Mouse (Mus musculus) embryonic fibroblast, embryonic 13.5 days (primary cell): ENCODE data around the gene Gm45233. TPM values are rescaled to one million over a fixed set of nuclear protein-coding genes. Genes with fewer than 3 reads are reported as not detected.
A peak's percentile ranks its signal among the peaks of the same experiment; 100 is the strongest.

Experiments used
- H3K27ac ChIP-seq: 2 replicates; pipeline ENCODE4 v1.5.1; 2012; ENCODE audit warnings: low read length, control low read depth, inconsistent platforms; ENCODE audit not compliant: insufficient read depth
- H3K4me1 ChIP-seq: 2 replicates; pipeline ENCODE4 v1.6.1; 2011; ENCODE audit warnings: low read length; ENCODE audit not compliant: control insufficient read depth, insufficient read depth
- H3K4me3 ChIP-seq: 2 replicates; pipeline ENCODE4 v1.5.1; 2011; ENCODE audit warnings: mild to moderate bottlenecking, control low read depth, low read length; ENCODE audit not compliant: insufficient read depth
- CTCF ChIP-seq: IDR thresholded peaks from 2 replicates; pipeline ENCODE4 v1.5.1; 2011; ENCODE audit warnings: mild to moderate bottlenecking, control low read depth, low read length, moderate library complexity, borderline replicate concordance; ENCODE audit not compliant: insufficient read depth
- POLR2A ChIP-seq: IDR thresholded peaks from 2 replicates; pipeline ENCODE4 v1.6.1; 2011; ENCODE audit warnings: low read depth, mild to moderate bottlenecking, control low read depth, low read length, moderate library complexity
- polyA plus RNA-seq: library from polyadenylated mRNA; stranded (reverse); fragments of >200 nt; gene quantifications from 2 replicates; pipeline ENCODE4 v1.2.4, GENCODE M21; 2011; ENCODE audit warnings: low read depth; ENCODE audit not compliant: missing spikeins, insufficient read length

The Gm45233 gene
- polyA plus RNA-seq, 1 experiment = 0.72 TPM

- H3K4me3 ChIP-seq = peak overlapping the region; percentile 61
- H3K4me1 ChIP-seq = no peaks in the 10 kb centered on the region
- TF ChIP-seq POLR2A = no peak
- TF ChIP-seq CTCF = peak; percentile 40; the same call in 1 of the 2 replicates
- H3K27ac ChIP-seq = no peak overlapping the region
Measured at GRCm38 (mm10) chr7:43464864-43465343, 21.0 kb downstream of the Gm45233 start.

DNA sequence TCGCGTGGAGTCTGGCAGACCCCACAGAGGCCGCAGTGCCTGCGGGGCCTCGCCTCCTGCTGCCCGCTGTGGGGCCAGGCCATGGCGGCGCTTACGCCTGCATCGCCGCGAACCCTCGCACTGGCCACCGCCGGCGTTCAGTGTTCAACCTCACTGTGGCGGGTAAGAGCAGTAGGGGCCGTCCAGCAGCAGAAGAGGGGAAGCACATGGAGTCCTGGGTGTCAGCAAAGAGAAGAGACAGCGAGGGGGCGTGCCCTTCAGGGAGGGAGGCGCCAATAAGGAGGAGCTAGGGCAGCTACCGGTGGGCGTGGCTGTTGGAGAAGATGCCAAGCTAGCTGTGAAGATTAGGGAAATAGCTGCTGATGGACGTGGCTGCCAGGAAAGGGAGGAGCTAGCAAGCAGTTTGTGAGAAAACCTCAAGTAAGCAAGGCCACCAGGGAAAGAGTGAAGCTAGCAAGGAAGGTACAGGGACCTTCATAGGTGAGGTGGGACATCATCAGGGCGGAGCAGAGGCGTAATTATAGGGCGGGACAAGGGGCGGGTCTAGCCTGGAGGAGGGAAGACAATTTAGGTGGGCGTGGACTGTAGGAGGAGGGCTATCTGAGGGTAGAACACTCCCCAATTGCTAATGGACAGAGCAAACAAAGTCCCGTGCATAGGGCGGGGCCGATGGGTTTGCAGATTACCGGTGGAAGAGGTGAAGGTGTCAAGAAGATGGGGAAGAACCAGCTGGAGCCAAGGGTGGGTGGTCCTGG, 21.6 kb downstream of the Gm45233 start:
- Histone ChIP-seq H3K4me3 (peak overlapping the region; percentile 61), H3K4me1 (no peaks in the 10 kb centered on the region), H3K27ac (no peak overlapping the region)
- TF ChIP-seq CTCF (no peak), POLR2A (peak; percentile 37)

GRCm38 (mm10) chr7:43466099-43466694, 22.3 kb downstream of the Gm45233 start:
- no peaks in the 10 kb centered on the region for H3K4me1 ChIP-seq
- H3K27ac ChIP-seq = no peak overlapping the region
- peak overlapping the region; percentile 61 for H3K4me3 ChIP-seq
- no peak for TF ChIP-seq POLR2A
- TF ChIP-seq CTCF = peak; percentile 95

DNA sequence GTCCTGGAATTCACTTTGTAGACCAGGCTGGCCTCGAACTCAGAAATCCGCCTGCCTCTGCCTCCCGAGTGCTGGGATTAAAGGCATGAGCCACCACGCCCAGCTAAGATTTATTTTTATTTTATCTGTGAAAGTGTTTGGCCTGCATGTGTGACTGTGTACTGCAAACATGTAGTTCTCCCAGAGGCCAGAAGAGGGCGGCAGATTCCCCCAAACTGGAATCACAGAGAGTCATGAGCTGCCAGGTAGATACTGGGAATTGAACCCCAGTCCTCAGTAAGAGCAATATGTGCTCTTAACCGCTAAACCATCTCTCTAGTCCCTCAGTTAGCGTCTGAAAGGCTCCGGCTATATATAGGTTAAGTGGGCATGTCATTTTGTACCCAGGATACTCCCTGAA, 26.4 kb downstream of the Gm45233 start:
- Histone ChIP-seq H3K27ac (no peak overlapping the region), H3K4me1 (no peaks in the 10 kb centered on the region; the same call in 1 of the 2 replicates), H3K4me3 (no peak overlapping the region)
- no peak for TF ChIP-seq CTCF
- TF ChIP-seq POLR2A = no peak

DNA sequence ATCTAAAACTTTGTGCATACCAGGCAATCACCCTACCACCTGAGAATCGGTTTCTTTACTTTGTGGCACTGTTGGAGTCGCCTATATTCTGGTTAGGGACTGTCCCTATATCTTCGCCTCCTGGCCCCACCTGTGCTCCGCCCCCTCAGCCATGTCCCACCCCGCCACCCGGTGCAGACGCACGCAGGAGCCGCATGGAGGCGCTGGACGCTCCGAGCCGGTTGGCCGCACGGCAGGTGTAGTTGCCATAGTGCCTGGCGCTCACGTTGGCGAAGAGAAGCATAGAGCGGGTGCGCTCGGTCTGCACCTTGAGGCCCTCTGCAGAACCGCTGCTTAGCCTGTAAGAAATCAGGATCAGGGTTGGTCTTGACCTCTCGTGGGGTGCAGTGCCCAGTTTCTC, 31.8 kb downstream of the Gm45233 start:
- Histone ChIP-seq H3K4me3 (no peak overlapping the region), H3K27ac (no peak overlapping the region), H3K4me1 (peaks cover 4% of the 10 kb centered on the region)
- TF ChIP-seq POLR2A = no peak
- no peak for TF ChIP-seq CTCF

DNA sequence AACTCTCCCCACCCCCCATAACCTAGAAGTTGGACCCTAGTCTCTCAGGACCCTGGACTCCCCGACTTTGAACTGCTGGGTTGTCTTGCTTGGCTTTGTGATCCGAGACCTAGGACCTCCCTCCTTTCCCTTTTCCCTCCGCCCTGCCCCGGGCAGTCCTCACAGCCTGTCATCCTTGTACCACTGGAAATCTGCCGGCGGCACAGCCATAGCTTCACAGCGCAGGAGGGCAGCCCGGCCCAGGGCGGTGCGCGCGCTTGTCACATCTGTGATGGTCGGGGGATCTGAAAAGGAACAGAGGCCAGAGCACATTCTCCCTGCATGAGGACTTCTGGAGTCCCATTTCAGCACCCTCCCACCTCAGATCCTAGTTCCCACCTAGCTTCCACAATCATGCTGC, 32.4 kb downstream of the Gm45233 start:
- Histone ChIP-seq H3K4me1 (peaks cover 10% of the 10 kb centered on the region), H3K4me3 (no peak overlapping the region), H3K27ac (no peak overlapping the region)
- TF ChIP-seq POLR2A = no peak
- no peak for TF ChIP-seq CTCF

DNA sequence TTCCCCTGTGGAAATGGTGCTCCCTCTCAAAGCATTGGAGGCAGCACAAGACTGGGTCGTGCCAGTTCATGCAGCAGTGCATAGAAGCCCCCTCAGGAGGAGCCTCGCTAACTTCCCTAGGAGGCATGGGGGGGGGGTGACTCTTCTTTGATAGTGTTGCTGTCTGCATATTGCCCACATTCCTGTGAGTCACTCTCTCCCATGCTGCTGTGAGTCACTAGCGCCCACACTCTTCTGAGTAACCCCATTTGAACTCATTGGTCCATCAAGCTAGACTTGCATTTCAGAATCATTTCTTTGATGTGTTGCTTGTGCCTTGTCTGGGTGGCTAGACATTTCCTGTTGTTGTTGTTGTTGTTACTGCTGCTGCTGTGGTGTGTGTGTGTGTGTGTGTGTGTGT, 37.3 kb downstream of the Gm45233 start:
- H3K27ac ChIP-seq = 0 out of 2 replicates have a peak overlapping the region, but pooled peaks have one; percentile 37
- TF ChIP-seq POLR2A = no peak
- no peak for TF ChIP-seq CTCF
- H3K4me1 ChIP-seq = peaks cover 20% of the 10 kb centered on the region
- H3K4me3 ChIP-seq = no peak overlapping the region

GRCm38 (mm10) chr7:43482090-43482716, 38.3 kb downstream of the Gm45233 start:
- Histone ChIP-seq H3K27ac (no peak overlapping the region), H3K4me1 (peaks cover 20% of the 10 kb centered on the region), H3K4me3 (no peak overlapping the region)
- no peak for TF ChIP-seq CTCF
- TF ChIP-seq POLR2A = no peak

- peaks cover 20% of the 10 kb centered on the region for H3K4me1 ChIP-seq
- no peak overlapping the region for H3K27ac ChIP-seq
- no peak for TF ChIP-seq POLR2A
- no peak for TF ChIP-seq CTCF
- H3K4me3 ChIP-seq = no peak overlapping the region
Measured at GRCm38 (mm10) chr7:43483236-43483635, 39.3 kb downstream of the Gm45233 start.

DNA sequence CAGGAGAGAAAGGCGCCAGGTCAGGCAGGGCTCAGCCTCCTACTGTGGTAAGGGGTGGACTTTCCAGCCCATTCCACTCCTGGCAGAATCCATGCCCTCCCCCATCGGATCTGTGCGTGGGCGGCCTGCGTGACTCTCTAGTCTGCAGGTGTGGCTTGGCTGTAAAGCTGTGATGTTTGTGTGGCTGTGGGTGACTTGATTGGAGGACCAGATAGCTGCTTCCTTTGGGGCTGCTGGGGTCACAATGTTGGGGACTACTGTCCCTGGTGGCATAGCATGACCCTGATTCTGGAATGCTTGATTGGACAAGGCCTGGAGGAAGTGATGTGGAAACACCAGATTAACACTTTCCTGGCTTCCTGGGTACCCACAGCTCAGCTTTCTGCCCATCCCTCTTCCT, 44.7 kb downstream of the Gm45233 start:
- no peak for TF ChIP-seq POLR2A
- no peak for TF ChIP-seq CTCF
- Histone ChIP-seq H3K27ac (no peak overlapping the region), H3K4me3 (no peak overlapping the region), H3K4me1 (peaks cover 3% of the 10 kb centered on the region; the same call in 1 of the 2 replicates)
